Mouse (Mus musculus) heart, adult 8-10 months (tissue): Measurements from ENCODE around the gene 1300017J02Rik. TPM values are rescaled to one million over a fixed set of nuclear protein-coding genes. Genes with fewer than 3 reads are reported as not detected.

Experiments used
- DNase-seq: peaks from one replicate; pipeline ENCODE4 v3.0.0; 2022; ENCODE audit warnings: low spot score
- total RNA-seq, 4 experiments: library from RNA; stranded (reverse); gene quantifications; 2 replicates each; pipeline ENCODE4 v1.2.4; 2022

1300017J02Rik gene
- total RNA-seq, 4 experiments from 2014 or later = not detected

DNA sequence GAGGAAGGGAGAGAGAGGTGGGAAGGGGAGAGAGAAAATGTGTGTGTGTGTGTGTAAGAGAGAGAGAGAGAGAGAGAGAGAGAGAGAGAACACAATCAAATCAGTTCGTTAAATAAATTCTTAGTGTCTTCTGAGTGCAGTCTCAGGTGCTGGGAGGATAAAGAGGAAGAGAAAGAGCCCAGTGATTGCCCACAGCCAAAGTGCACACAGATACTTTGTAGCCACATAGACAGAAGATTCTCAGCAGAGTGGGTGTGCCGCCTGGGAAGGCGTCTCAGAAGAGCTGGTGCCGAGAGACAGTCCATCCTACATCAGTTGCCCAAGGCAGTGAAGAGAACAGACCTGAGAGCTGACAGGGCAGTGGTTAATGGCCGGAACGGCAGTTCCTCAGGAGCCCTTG, 90.6 kb downstream of the 1300017J02Rik start:
- DNase-seq = no peak

DNA sequence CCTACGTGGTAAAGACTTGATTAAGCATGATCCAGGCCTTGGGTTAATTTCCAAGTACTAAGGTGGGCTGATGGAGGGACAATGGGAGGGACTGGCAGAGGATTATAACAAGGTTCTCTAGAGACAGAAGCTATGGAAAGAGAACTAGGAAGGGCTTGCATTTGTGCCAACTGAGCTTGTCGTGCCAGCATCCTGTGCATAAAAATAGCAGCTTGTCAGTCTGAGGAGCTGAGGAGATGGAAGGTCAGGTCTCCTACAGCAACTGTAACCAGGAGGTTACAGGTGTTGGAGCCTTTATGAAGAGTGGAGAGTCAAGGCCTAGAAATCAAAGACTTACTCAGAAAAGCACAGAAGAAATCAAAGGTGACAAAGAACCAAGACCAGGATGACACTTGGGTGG, 91.3 kb downstream of the 1300017J02Rik start:
- peak; percentile 31 for DNase-seq

DNA sequence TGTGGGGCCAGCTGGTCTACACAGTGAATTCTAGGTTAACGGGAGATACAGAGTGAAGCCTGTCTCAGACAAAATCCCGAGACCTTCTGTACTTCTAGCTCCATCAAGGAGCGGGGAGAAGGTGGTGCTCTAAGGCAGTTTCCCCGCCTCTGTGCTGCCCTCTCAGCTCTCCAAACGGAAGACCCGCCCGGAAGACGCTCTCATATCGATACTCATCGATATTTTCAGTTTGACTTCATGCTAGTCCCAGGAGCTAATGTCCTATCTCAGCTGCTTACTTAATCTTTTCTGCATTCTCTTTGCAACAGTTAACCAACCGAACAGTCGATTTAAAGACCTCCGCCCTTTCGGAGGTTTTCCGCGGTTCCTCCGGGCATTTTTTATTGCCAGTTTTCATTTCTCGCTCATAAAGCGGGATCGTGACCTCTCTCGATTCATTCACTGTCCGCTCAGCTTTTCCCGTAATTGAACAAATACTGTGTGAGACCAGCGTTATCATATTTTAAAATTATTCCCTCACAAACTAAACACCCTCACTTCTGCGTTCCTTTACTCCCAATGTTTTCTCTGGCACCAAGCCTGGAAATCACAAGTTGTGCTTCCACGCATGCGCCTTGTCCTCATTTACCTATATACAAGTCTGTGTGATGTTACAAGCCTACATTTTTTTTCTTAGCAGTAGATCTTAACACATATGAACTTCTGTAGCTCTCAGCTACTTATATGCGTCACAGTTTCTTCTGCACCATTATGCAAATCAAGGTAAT, 92.0 kb downstream of the 1300017J02Rik start:
- DNase-seq = no peak

DNA sequence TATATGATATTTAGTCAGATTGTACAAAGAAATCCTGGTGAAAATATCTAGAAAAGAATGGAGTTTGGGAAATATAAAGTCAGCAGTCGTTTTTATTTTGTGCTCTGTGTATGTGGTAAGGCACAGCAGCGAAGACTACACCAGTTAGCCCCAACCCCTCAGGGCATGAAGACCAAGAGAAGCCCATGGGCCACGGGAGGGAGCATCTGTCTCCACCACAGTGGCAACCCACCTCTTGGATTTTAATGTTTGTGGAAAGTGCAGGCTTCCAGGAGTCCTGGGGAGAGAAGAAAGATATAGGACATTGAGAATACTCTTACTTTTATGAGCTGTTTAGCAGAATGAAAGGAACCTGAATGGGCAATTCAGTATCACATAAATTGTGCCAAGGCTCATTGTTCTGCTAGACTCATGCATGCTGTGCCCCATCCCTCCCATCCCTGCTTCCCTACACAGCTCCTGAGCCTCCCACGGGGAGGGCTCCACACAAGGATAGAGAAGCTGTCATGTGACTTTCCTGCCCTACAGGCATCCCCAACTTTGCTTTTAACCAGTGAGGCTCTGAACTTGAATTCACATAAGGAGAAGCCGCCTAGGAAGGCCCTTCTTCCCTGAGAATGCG, 96.0 kb downstream of the 1300017J02Rik start:
- no peak for DNase-seq

DNA sequence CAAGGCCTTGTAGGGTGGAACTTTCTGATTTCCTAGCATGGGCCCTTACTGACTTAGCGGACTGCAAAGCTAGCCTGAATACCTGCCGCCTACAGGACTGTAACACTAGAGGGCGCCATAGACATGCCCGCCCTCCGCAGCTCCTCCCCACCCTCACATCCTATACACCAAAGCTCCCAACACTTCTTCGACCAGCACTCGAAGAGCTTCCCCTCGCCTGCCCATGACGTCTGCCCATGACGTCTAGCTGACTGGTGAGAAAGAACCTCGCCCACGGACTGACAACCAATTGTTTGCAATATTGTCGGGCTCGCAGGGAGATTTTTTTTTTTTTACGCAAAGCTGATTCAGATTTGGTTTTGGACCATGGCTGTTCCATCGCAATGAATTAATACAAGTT, 97.0 kb downstream of the 1300017J02Rik start:
- DNase-seq = peak; percentile 66

DNA sequence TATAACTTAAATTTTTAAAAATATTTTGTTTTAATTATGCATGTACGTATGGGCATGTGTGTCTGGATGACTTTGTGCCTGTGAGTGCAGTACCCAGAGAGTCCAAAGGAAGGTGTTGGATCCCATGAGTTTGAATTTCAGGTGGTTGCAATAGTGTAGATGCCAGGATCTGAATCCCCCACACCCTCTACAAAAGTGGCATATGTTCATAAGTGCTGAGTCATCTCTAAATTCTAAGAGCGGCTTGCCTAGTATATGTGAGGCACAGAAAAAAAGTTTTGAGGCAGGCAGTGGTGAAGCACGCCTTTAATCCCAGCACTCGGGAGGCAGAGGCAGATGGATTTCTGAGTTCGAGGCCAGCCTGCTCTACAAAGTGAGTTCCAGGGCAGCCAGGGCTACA, 99.1 kb downstream of the 1300017J02Rik start:
- DNase-seq = no peak

DNA sequence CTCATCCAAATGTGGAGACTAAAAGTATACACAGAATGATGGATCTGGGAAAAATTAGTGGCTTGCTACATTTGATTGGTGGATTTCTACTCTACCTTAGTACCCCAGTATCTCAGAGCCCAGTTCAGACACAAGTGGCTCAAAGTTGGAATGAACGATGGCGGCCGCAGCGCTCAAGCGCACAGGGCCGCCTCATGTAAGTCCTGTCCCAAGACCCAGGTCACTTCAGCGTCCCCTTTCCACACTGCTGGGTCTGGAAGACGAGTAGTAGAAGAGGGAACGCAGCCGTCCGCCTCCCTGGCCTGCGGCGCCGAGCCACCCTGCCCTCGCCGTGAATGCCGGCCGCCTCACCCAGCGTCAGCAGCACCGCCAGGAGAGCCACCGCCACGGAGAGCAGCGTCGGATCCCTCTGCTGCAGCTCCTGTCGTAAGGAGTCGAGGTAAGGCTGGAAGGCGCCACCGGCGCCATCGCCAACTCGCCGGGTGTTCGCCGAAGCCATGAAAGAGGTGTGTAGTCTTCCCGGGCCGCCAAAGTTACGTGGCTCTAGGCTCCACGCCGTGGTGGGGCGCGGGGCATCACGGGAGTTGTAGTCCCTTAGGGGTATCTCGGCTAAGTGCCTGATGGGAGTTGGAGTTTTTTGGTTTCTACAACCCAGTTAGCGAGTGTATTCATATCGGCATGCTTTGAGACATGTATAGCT, 103.2 kb downstream of the 1300017J02Rik start, which contains the start of gene Srprb:
TSS of gene Srprb (minus strand) at position 577 of the 700 bp plus-strand sequence.
- peak; percentile 94 for DNase-seq

Other genes starting within 250 kb of the 1300017J02Rik start
- gene Rab6b, start 193.3 kb downstream of the 1300017J02Rik start, total RNA-seq = 1 to 10 TPM; 1.3 to 2.7 (median 2.1) TPM
- 10 to 100 TPM; 18.1 to 21.5 (median 19.1) TPM for gene Srprb, start 102.9 kb downstream of the 1300017J02Rik start, total RNA-seq
- 1 to 10 TPM; 5.3 to 5.9 (median 5.5) TPM for gene Gm20425, start 74.8 kb downstream of the 1300017J02Rik start, total RNA-seq
- gene Trf, start 74.6 kb downstream of the 1300017J02Rik start, total RNA-seq = 10 to 100 TPM; 37.9 to 56.1 (median 43.3) TPM
- gene Topbp1, start 133 bp upstream of the 1300017J02Rik start, total RNA-seq = 10 to 100 TPM in 3 of 4 experiments, 1 to 10 TPM in 1; 9.9 to 11.5 (median 10.7) TPM
- gene Cdv3, start 60.8 kb upstream of the 1300017J02Rik start, total RNA-seq = 100 to 1,000 TPM; 131 to 164 (median 151) TPM
- 1 to 10 TPM in 1 of 4 experiments, under 1 TPM in 3; 0.72 to 1.3 (median 0.74) TPM for gene Bfsp2, start 175.3 kb upstream of the 1300017J02Rik start, total RNA-seq